Mouse (Mus musculus): ENCODE measurements at regions not wholly inside any gene's neighbourhood (a gene's known extent, or its start where the extent isn't known, plus 50 kb on each side); places are given as distances from the start of the nearest gene placed in this dataset.
"Not testable (repeated sequence)": the region's sequence is repeated elsewhere in the genome, so short reads cannot be mapped to it uniquely, and the experiment has no call there.

GRCm38 (mm10) chr6:3201507-3201906, 197.9 kb downstream of the Samd9l start:
- not testable (repeated sequence) for DNase-seq

- DNase-seq: peak; percentile 38
These were observed 198.3 kb downstream of the Samd9l start for GRCm38 (mm10) chr6:3201107-3201506.

GRCm38 (mm10) chr6:3200586-3200985, 198.8 kb downstream of the Samd9l start:
- peak; percentile 33 for DNase-seq

- not testable (repeated sequence) for DNase-seq
These were observed 206.9 kb downstream of the Samd9l start for GRCm38 (mm10) chr6:3192424-3192820.

GRCm38 (mm10) chr6:3191695-3192423, 207.5 kb downstream of the Samd9l start:
- DNase-seq: not testable (repeated sequence)

- DNase-seq: peak; percentile 21
These were observed 215.6 kb downstream of the Samd9l start for GRCm38 (mm10) chr6:3183819-3184199.

GRCm38 (mm10) chr6:3182889-3183818, 216.2 kb downstream of the Samd9l start:
- DNase-seq: peak; percentile 19

- peak; percentile 7 for DNase-seq
These were observed 216.9 kb downstream of the Samd9l start for GRCm38 (mm10) chr6:3182424-3182841.

GRCm38 (mm10) chr6:3179603-3180348, 219.6 kb downstream of the Samd9l start:
- not testable (repeated sequence) for DNase-seq

GRCm38 (mm10) chr6:3169479-3169878, 229.9 kb downstream of the Samd9l start:
- not testable (repeated sequence) for DNase-seq

- not testable (repeated sequence) for DNase-seq
These were observed 233.2 kb downstream of the Samd9l start for GRCm38 (mm10) chr6:3166149-3166548.

- DNase-seq: not testable (repeated sequence)
These were observed 247.5 kb downstream of the Samd9l start for GRCm38 (mm10) chr6:3151901-3152300.

- not testable (repeated sequence) for DNase-seq
These were observed 261.5 kb downstream of the Samd9l start for GRCm38 (mm10) chr6:3137823-3138222.

GRCm38 (mm10) chr6:3133763-3134162, 265.6 kb downstream of the Samd9l start:
- not testable (repeated sequence) for DNase-seq

- not testable (repeated sequence) for DNase-seq
These were observed 283.1 kb downstream of the Samd9l start for GRCm38 (mm10) chr6:3116296-3116695.

Data from gastrocnemius, postnatal 25 days (tissue).